22 mouse cellular contexts compared by ENCODE assay signal in genomic region chr15:93882826-93883225, GRCm38 (mm10).
"Had no signal": no experiment of that assay in that cellular context is flagged by ENCODE, and none has a peak within 500 bp of the region (broad histone marks: within the 10 kb centered on the region; RNA-seq: fewer than 3 reads in every experiment).

No protein-coding gene starts in this region.

- H3K4me3 ChIP-seq: layer of hippocampus, adult 2 months; limb, embryonic 12.5 days; limb, embryonic 15.5 days; midbrain, embryonic 12.5 days; midbrain, embryonic 15.5 days; myocyte; neural tube, embryonic 13.5 days; stomach, embryonic 15.5 days had no signal

- H3K27ac ChIP-seq: kidney, postnatal 0 days; layer of hippocampus, adult 2 months; limb, embryonic 12.5 days; limb, embryonic 15.5 days; liver, embryonic 14.5 days; macrophage; midbrain, embryonic 12.5 days; midbrain, embryonic 15.5 days; neural tube, embryonic 13.5 days; stomach, embryonic 15.5 days had no signal

- ATAC-seq: liver, postnatal 0 days; lung, postnatal 0 days; midbrain, embryonic 15.5 days had no signal

- H3K4me2 ChIP-seq: limb, embryonic 12.5 days; limb, embryonic 15.5 days; liver, embryonic 11.5 days; lung, embryonic 14.5 days; midbrain, embryonic 12.5 days; midbrain, embryonic 15.5 days; neural tube, embryonic 13.5 days; stomach, embryonic 15.5 days had no signal

- H3K4me1 ChIP-seq: midbrain, embryonic 12.5 days; midbrain, embryonic 15.5 days; neural tube, embryonic 13.5 days; stomach, embryonic 15.5 days had no signal

- H3K9me3 ChIP-seq: limb, embryonic 12.5 days; limb, embryonic 15.5 days; midbrain, embryonic 12.5 days; midbrain, embryonic 15.5 days; neural tube, embryonic 13.5 days; stomach, embryonic 15.5 days had no signal

- DNase-seq: kidney, postnatal 25 days; layer of hippocampus, adult 9-11 months; left cerebral cortex, postnatal 4 days; liver, postnatal 0 days; lung, embryonic 14.5 days; retina, postnatal 1 day; right cerebral cortex, postnatal 25 days; spleen, adult 18-20 months; thymus, postnatal 25 days had no signal

- H3K36me3 ChIP-seq: limb, embryonic 12.5 days; limb, embryonic 15.5 days; midbrain, embryonic 12.5 days; midbrain, embryonic 15.5 days; neural tube, embryonic 13.5 days; stomach, embryonic 15.5 days had no signal

- H3K9ac ChIP-seq: limb, embryonic 12.5 days; limb, embryonic 15.5 days; liver, embryonic 14.5 days; liver, postnatal 0 days; lung, embryonic 14.5 days; midbrain, embryonic 12.5 days; midbrain, embryonic 15.5 days; neural tube, embryonic 13.5 days; stomach, embryonic 15.5 days had no signal

- H3K27me3 ChIP-seq: limb, embryonic 12.5 days; limb, embryonic 15.5 days; midbrain, embryonic 12.5 days; midbrain, embryonic 15.5 days; neural tube, embryonic 13.5 days; stomach, embryonic 15.5 days had no signal
